In the genomic region with DNA sequence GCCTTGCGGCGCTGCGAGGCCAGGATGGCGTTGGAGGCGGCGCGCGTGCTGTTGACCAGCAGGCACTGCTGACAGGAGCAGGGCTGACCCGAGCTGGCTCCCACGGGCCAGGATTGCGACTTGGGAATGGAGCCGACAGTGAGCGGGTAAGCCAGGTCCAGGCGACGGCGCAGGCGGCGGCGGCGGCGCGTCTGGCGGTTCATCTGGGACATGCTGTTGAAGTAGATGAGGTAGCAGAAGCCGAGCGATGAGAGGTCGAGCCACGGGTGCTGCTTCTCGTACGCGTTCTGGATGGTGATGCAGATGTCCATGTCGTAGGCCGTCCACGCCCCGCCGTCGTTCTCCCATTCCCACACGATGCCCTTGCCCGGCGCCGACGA, we compare ENCODE assay signal across 8 mouse cellular contexts. TPM values are rescaled to one million over a fixed set of nuclear protein-coding genes. Genes with fewer than 3 reads are reported as not detected.
DNase-seq lines count a peak whose midpoint lies in the region; ATAC-seq and TF ChIP-seq lines count a peak whose summit lies in the region.
"Had no signal": no experiment of that assay in that cellular context is flagged by ENCODE, and none has a peak within 500 bp of the region (broad histone marks: within the 10 kb centered on the region; RNA-seq: fewer than 3 reads in every experiment).

No protein-coding gene starts in this region.

- TF ChIP-seq CTCF in E14TG2a.4 (conservative IDR thresholded peaks at IDR 0.05; ENCODE audit: low read length) = no peak

- peaks cover 19% of the 10 kb centered on the region for H3K4me1 ChIP-seq in kidney, embryonic 15.5 days
- H3K4me1 ChIP-seq in E14TG2a.4 (replicated peaks; ENCODE audit: low read depth, low read length) = peaks cover 89% of the 10 kb centered on the region
- H3K4me1 ChIP-seq in hindbrain, embryonic 12.5 days = peaks cover 42% of the 10 kb centered on the region

- WGBS in kidney, embryonic 15.5 days = 5% methylated on average over 41 of the region's 41 CpGs
- 2% methylated on average over 37 of the region's 41 CpGs for WGBS in hindbrain, embryonic 12.5 days

- H3K9ac ChIP-seq in kidney, embryonic 15.5 days = peak overlapping the region; percentile 31
- H3K9ac ChIP-seq in hindbrain, embryonic 12.5 days = peak overlapping the region; percentile 1; the same call in 1 of the 2 replicates

- H3K27me3 ChIP-seq in kidney, embryonic 15.5 days = peaks cover 76% of the 10 kb centered on the region
- peaks cover 43% of the 10 kb centered on the region for H3K27me3 ChIP-seq in E14TG2a.4 (ENCODE audit: insufficient read depth, low read length)
- H3K27me3 ChIP-seq in hindbrain, embryonic 12.5 days = peaks cover 75% of the 10 kb centered on the region

- no peak for DNase-seq in kidney, postnatal 14 days
- DNase-seq in R1 (ENCODE audit: low read depth, low spot score) = peak; percentile 38
- DNase-seq in MN1 (ENCODE audit: low spot score) = no peak
- DNase-seq: gastrocnemius, postnatal 10 days had no signal

- no peak for ATAC-seq in kidney, embryonic 15.5 days (replicated peaks; ENCODE audit: low FRiP score)
- ATAC-seq in hindbrain, embryonic 12.5 days (ENCODE audit: low FRiP score) = no peak
- ATAC-seq in inflammation-experienced regulatory T-cells, adult 6 months = no peak

- peak overlapping the region; percentile 27 for H3K4me3 ChIP-seq in kidney, embryonic 15.5 days (replicated peaks)
- H3K4me3 ChIP-seq in E14TG2a.4 (replicated peaks; ENCODE audit: low read length) = peak overlapping the region; percentile 79
- peak overlapping the region; percentile 16 for H3K4me3 ChIP-seq in hindbrain, embryonic 12.5 days

- H3K27ac ChIP-seq in kidney, embryonic 15.5 days = no peak overlapping the region
- no peak overlapping the region for H3K27ac ChIP-seq in hindbrain, embryonic 12.5 days

- H3K9me3 ChIP-seq in kidney, embryonic 15.5 days (replicated peaks) = no peaks in the 10 kb centered on the region
- H3K9me3 ChIP-seq in E14TG2a.4 (ENCODE audit: low read length) = no peaks in the 10 kb centered on the region
- no peaks in the 10 kb centered on the region for H3K9me3 ChIP-seq in hindbrain, embryonic 12.5 days (replicated peaks)

- no peaks in the 10 kb centered on the region for H3K36me3 ChIP-seq in kidney, embryonic 15.5 days
- peaks cover 4% of the 10 kb centered on the region; the same call in 1 of the 2 replicates for H3K36me3 ChIP-seq in E14TG2a.4 (ENCODE audit: insufficient read depth, low read length)
- peaks cover 9% of the 10 kb centered on the region for H3K36me3 ChIP-seq in hindbrain, embryonic 12.5 days

- H3K4me2 ChIP-seq in kidney, embryonic 15.5 days = peak overlapping the region; percentile 56
- peak overlapping the region; percentile 32 for H3K4me2 ChIP-seq in hindbrain, embryonic 12.5 days (replicated peaks)

RNA-seq across cellular contexts. Expression of gene Dtx1, which starts 17.0 kb away (rescaled TPM):
- polyA plus RNA-seq in kidney, embryonic 15.5 days (2015; fragmentation: Nextera tagmentation; extraction: Ambion mirVana) = 7.5 and 8.5 TPM in 2 replicates
- polyA plus RNA-seq in hindbrain, embryonic 12.5 days (2016; fragmentation: Nextera tagmentation; extraction: Ambion mirVana) = 23.0 and 25.6 TPM in 2 replicates
- polyA plus RNA-seq in inflammation-experienced regulatory T-cells, adult 6 months (2017; shearing (Covaris generic)) = 10 to 100 TPM; 41.0 to 52.7 (median 49.6) TPM

RNA-seq across cellular contexts. Expression of gene Rasal1, which starts 46.1 kb away (rescaled TPM):
- 0.58 and 0.89 TPM in 2 replicates for polyA plus RNA-seq in kidney, embryonic 15.5 days (2015; fragmentation: Nextera tagmentation; extraction: Ambion mirVana)
- 0.06 and 0.38 TPM in 2 replicates for polyA plus RNA-seq in hindbrain, embryonic 12.5 days (2016; fragmentation: Nextera tagmentation; extraction: Ambion mirVana)
- 1 to 10 TPM; 6.8 to 9.7 (median 6.8) TPM for polyA plus RNA-seq in inflammation-experienced regulatory T-cells, adult 6 months (2017; shearing (Covaris generic))

RNA-seq across cellular contexts. Expression of gene Oas2, which starts 55.0 kb away (rescaled TPM):
- polyA plus RNA-seq in kidney, embryonic 15.5 days (2015; fragmentation: Nextera tagmentation; extraction: Ambion mirVana) = 0.36 and 0.50 TPM in 2 replicates
- 0.30 TPM in 1 of 2 replicates, not detected in the other for polyA plus RNA-seq in hindbrain, embryonic 12.5 days (2016; fragmentation: Nextera tagmentation; extraction: Ambion mirVana)
- polyA plus RNA-seq in inflammation-experienced regulatory T-cells, adult 6 months (2017; shearing (Covaris generic)) = 1 to 10 TPM in 1 of 3 experiments, under 1 TPM in 2; 0.71 to 2.2 (median 0.95) TPM

Comparison
In these comparisons a context has a peak if more than half of its experiments do, and no peak if none do; other contexts are left out.
1. H3K4me3 ChIP-seq: peak in every context shown above with its lines; median percentile 79 in E14TG2a.4; 27 in kidney, embryonic 15.5 days; 16 in hindbrain, embryonic 12.5 days.